Mouse (Mus musculus): ENCODE results near the gene Asxl2. TPM values are rescaled to one million over a fixed set of nuclear protein-coding genes. Genes with fewer than 3 reads are reported as not detected.

Asxl2 gene
- polyA plus RNA-seq, 1 experiment, result 11.0 TPM

DNA sequence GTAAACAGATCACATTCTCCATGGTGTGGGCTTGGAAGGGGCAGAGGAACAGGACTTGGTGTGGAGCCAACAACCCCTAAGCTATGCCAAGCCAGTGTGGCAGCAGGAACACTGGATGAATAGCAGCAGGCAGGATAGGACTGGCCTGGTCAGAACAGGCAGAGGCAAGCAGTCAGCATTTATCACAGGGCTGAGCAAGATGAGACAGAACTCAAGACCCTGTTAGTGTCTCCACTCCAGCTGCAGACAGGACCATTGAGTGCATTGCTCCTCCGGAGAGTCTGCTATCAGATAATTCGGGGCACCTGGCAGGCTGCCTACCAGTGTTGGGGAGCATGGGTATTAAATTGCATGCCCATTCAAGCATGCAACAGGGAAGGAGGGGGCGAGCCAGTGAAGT lies 111.0 kb downstream of the Asxl2 start:
- H3K27ac ChIP-seq (ENCODE audit: insufficient read depth, low read length), result no peak overlapping the region
- no peak overlapping the region for H3K4me3 ChIP-seq (ENCODE audit: insufficient read depth, low read length)
- TF ChIP-seq POLR2A (IDR thresholded peaks at IDR 0.05; ENCODE audit: extremely low read depth, insufficient read depth, low read length), result no peak
- no peak for TF ChIP-seq CTCF (IDR thresholded peaks at IDR 0.05; ENCODE audit: extremely low read depth, insufficient read depth, low read length)
- H3K4me1 ChIP-seq (ENCODE audit: control insufficient read depth, insufficient read depth, low read length), result no peaks in the 10 kb centered on the region

DNA sequence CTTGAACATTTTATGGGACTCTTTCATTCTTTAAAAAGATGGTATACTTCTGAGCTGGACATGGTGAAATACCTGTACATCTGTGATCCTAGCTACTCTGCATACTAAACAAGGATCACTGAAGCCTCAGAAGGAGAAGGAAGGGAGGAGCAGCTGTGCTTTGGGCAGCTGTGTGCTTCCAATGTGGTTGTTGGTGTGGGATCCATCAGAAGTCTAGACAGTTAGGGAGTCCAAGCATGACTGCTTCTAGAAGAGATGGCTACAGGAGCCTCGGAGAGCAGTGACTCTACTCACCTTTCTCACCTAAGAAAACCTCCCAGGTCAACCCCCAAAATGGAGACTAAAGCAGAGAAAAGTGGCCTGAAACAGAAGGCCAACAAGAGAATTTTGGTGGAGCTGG lies 111.4 kb downstream of the Asxl2 start:
- Histone ChIP-seq H3K4me1 (ENCODE audit: control insufficient read depth, insufficient read depth, low read length) (no peaks in the 10 kb centered on the region), H3K4me3 (ENCODE audit: insufficient read depth, low read length) (no peak overlapping the region), H3K27ac (ENCODE audit: insufficient read depth, low read length) (no peak overlapping the region)
- no peak for TF ChIP-seq CTCF (IDR thresholded peaks at IDR 0.05; ENCODE audit: extremely low read depth, insufficient read depth, low read length)
- no peak for TF ChIP-seq POLR2A (IDR thresholded peaks at IDR 0.05; ENCODE audit: extremely low read depth, insufficient read depth, low read length)

DNA sequence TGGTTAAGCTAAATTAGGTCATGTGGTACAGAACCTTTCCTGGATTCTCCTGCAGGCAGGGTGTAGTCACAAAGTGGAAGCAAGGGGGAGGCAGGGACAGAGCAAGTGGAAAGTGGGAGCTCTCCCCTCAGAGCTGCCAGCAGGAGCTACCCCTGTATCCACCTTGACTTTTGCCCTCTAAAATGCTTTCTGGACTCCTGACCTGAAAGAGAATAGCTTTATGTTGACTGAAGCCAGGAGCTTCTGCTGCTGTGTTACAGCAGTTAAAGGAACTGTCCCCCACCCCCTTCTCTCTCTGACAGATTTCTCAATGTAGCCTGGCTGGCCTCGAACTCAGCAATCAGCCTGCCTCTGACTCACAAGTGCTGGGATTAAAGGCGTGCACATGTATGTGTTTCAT lies 112.9 kb downstream of the Asxl2 start:
- Histone ChIP-seq H3K27ac (ENCODE audit: insufficient read depth, low read length) (no peak overlapping the region), H3K4me3 (ENCODE audit: insufficient read depth, low read length) (no peak overlapping the region), H3K4me1 (ENCODE audit: control insufficient read depth, insufficient read depth, low read length) (no peaks in the 10 kb centered on the region)
- TF ChIP-seq CTCF (IDR thresholded peaks at IDR 0.05; ENCODE audit: extremely low read depth, insufficient read depth, low read length) (no peak), POLR2A (IDR thresholded peaks at IDR 0.05; ENCODE audit: extremely low read depth, insufficient read depth, low read length) (no peak)

DNA sequence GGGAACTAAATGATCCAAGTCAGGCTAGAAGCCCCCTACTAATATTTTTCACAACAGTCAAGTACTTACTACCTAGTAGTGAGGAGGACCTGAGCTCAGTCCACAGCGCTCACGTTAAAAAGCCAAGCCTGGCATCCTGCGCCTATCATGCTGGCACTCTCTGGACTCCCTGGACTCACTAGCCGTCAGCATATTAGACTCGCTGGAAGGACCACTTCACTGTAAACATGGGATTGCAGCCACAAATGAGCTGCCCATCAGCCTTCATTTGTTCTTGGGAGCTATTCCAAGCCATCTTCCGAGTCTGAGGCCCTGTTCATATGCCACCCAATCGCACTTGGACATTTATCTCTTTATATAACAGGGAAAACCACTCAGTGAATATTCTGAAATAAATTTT lies 114.2 kb downstream of the Asxl2 start:
- TF ChIP-seq POLR2A (IDR thresholded peaks at IDR 0.05; ENCODE audit: extremely low read depth, insufficient read depth, low read length), result no peak
- no peak for TF ChIP-seq CTCF (IDR thresholded peaks at IDR 0.05; ENCODE audit: extremely low read depth, insufficient read depth, low read length)
- Histone ChIP-seq H3K27ac (ENCODE audit: insufficient read depth, low read length) (no peak overlapping the region), H3K4me3 (ENCODE audit: insufficient read depth, low read length) (no peak overlapping the region)

DNA sequence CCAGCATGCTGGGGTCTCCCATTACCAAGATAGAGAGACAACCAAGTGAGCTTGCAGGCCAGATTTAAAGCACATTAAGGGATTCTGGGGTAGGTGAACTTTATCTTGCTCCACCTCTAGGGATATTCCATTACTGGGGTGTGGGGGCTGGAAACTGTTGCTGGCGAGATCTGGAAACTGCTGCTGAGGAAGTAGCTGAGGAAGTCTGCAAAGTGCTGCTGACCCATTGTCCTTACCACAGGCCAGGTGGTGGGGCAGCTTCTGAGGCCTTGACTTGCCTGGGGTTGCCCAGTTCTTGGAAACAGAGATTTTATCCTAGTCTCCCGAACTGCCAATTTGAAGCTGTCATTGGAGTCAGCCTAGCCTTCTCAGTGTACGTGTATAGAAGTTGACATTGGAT lies 118.8 kb downstream of the Asxl2 start:
- no peak for TF ChIP-seq POLR2A (IDR thresholded peaks at IDR 0.05; ENCODE audit: extremely low read depth, insufficient read depth, low read length)
- TF ChIP-seq CTCF (IDR thresholded peaks at IDR 0.05; ENCODE audit: extremely low read depth, insufficient read depth, low read length), result no peak
- no peak overlapping the region for H3K27ac ChIP-seq (ENCODE audit: insufficient read depth, low read length)
- peaks cover 3% of the 10 kb centered on the region; the same call in 1 of the 2 replicates for H3K4me1 ChIP-seq (ENCODE audit: control insufficient read depth, insufficient read depth, low read length)
- no peak overlapping the region for H3K4me3 ChIP-seq (ENCODE audit: insufficient read depth, low read length)

More for the DNA sequence above, 114.2 kb downstream of the Asxl2 start:
- H3K4me1 ChIP-seq (ENCODE audit: control insufficient read depth, insufficient read depth, low read length), result no peaks in the 10 kb centered on the region

DNA sequence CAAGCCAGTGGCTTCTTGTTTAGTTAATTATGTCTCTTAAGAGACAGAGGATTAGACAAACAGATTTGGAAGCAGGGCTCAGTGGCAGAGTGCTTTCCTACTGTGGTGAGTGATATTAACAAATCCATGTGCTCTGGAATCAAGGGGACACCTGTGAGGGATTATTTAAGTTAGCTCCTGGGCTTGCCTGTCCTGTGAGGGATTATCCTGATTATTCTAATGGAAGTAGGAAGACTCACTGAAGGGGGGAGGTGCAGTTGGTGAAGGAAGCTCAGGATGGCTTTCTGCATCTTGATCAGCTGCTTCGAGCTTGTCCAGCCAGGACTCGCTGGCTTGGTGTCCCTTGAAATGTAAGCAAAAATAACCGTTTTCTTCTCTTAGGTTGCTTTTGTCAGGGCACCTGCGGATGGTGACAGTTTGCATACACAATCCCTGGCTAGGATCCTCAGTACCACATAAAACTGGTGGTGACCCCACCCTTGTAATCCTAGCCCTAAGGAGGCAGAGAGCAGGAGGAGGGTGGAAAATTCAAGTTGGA lies 119.5 kb downstream of the Asxl2 start:
- peaks cover 3% of the 10 kb centered on the region; the same call in 1 of the 2 replicates for H3K4me1 ChIP-seq (ENCODE audit: control insufficient read depth, insufficient read depth, low read length)
- TF ChIP-seq CTCF (IDR thresholded peaks at IDR 0.05; ENCODE audit: extremely low read depth, insufficient read depth, low read length) (no peak), POLR2A (IDR thresholded peaks at IDR 0.05; ENCODE audit: extremely low read depth, insufficient read depth, low read length) (no peak)
- H3K27ac ChIP-seq (ENCODE audit: insufficient read depth, low read length), result no peak overlapping the region
- no peak overlapping the region for H3K4me3 ChIP-seq (ENCODE audit: insufficient read depth, low read length)

DNA sequence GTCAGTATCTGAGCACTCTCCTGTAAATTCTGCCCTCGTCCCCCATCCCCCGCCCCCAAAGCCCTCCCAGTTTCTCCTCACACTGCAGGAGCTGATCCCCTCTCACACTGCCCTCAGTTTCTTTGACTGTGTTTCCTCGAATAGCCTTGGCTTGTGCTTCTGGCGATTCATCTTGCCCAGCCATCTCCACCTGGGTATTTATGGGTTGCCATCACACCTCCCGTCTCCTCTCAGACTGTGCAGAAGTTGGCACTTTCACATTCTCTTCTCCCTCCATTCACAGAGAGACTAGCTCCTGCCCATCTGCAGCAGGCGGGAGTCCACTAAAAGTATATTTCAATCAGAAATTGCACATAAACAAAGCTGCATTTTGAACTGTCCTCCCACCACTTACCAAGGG lies 120.1 kb downstream of the Asxl2 start:
- Histone ChIP-seq H3K27ac (ENCODE audit: insufficient read depth, low read length) (no peak overlapping the region), H3K4me3 (ENCODE audit: insufficient read depth, low read length) (no peak overlapping the region), H3K4me1 (ENCODE audit: control insufficient read depth, insufficient read depth, low read length) (peaks cover 3% of the 10 kb centered on the region; the same call in 1 of the 2 replicates)
- TF ChIP-seq POLR2A (IDR thresholded peaks at IDR 0.05; ENCODE audit: extremely low read depth, insufficient read depth, low read length) (no peak), CTCF (IDR thresholded peaks at IDR 0.05; ENCODE audit: extremely low read depth, insufficient read depth, low read length) (no peak)

DNA sequence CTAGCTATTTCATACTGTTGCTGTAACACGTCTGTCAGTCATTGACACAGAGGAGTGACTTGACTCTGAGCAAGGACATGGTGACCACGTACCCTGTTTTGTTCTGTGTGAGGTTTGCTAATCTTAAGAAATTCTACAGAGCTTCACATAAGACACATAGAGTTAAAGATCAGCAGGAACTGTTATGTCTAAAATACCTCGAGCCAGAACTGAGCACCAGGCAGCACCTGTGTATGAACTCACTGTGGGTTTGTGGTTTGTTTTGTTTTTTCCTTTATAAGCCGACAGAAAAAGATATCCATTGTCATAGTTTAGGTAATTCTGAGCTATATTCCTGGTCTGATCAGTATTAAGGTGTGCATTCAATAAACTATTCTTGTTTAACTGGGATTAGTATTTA lies 120.8 kb downstream of the Asxl2 start:
- Histone ChIP-seq H3K4me3 (ENCODE audit: insufficient read depth, low read length) (no peak overlapping the region), H3K4me1 (ENCODE audit: control insufficient read depth, insufficient read depth, low read length) (peaks cover 3% of the 10 kb centered on the region; the same call in 1 of the 2 replicates), H3K27ac (ENCODE audit: insufficient read depth, low read length) (no peak overlapping the region)
- TF ChIP-seq CTCF (IDR thresholded peaks at IDR 0.05; ENCODE audit: extremely low read depth, insufficient read depth, low read length) (no peak), POLR2A (IDR thresholded peaks at IDR 0.05; ENCODE audit: extremely low read depth, insufficient read depth, low read length) (no peak)

DNA sequence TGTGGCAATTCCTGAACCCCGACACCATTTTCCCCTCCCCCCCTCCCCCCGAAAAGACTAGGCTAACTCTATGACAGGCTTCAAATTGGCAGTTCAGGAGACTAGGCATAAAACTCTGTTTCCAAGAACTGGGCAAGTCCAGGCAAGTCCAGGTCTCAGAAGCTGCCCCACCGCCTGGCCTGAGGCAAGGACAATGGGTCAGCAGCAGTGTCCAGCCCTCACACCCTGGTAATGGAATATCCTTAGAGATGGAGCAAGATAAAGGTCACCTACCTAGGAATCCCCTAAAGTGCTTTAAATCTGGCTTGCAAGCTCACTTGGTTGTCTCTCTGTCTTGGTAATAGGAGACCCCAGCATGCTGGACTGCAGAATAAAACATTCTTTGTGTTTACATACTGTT lies 121.3 kb downstream of the Asxl2 start:
- H3K27ac ChIP-seq (ENCODE audit: insufficient read depth, low read length), result peak overlapping the region; percentile 26; the same call in 1 of the 2 replicates
- peaks cover 3% of the 10 kb centered on the region; the same call in 1 of the 2 replicates for H3K4me1 ChIP-seq (ENCODE audit: control insufficient read depth, insufficient read depth, low read length)
- H3K4me3 ChIP-seq (ENCODE audit: insufficient read depth, low read length), result 0 out of 2 replicates have a peak overlapping the region, but pooled peaks have one; percentile 0
- TF ChIP-seq POLR2A (IDR thresholded peaks at IDR 0.05; ENCODE audit: extremely low read depth, insufficient read depth, low read length), result no peak
- TF ChIP-seq CTCF (IDR thresholded peaks at IDR 0.05; ENCODE audit: extremely low read depth, insufficient read depth, low read length), result no peak

DNA sequence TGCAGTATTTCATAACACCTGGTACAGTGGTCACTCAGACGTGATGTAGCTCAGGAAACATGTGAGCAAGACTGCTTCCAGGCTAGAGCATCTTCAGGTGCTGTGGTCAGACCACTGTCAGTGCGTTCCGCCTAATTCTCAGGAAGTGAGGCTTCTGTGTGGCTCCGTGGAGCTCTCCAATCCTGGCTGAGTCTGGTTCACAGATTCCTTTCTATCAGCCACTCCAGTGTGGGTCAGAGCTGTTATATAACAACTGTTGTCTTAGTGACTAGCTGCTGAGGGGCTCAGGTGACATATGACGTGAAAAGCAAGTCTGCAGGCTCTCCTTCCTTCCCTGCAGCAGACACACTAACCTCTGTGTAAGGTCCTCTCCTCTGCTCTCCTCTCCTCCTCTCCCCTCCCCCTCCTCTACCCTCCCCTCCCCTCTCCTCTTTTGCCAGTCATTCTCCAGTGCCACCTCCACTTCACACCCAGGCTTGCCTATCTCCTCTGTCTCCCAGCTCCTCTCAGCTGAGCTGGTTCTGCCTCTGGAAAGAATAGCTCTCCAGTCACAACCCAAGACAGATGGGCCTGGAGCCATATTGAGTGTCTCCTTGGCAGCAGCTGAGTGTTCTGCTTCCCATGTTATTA lies 122.0 kb downstream of the Asxl2 start:
- H3K4me3 ChIP-seq (ENCODE audit: insufficient read depth, low read length), result peak overlapping the region; percentile 0; the same call in 1 of the 2 replicates
- H3K4me1 ChIP-seq (ENCODE audit: control insufficient read depth, insufficient read depth, low read length), result peaks cover 3% of the 10 kb centered on the region; the same call in 1 of the 2 replicates
- TF ChIP-seq POLR2A (IDR thresholded peaks at IDR 0.05; ENCODE audit: extremely low read depth, insufficient read depth, low read length), result peak; percentile 58
- TF ChIP-seq CTCF (IDR thresholded peaks at IDR 0.05; ENCODE audit: extremely low read depth, insufficient read depth, low read length), result no peak
- H3K27ac ChIP-seq (ENCODE audit: insufficient read depth, low read length), result peak overlapping the region; percentile 48

Data from cortical plate, adult 2 months (tissue).